Mouse (Mus musculus) kidney, adult 10 weeks (tissue): Measurements from ENCODE around the gene Pramel4. TPM values are rescaled to one million over a fixed set of nuclear protein-coding genes. Genes with fewer than 3 reads are reported as not detected.

Source experiments
- polyA plus RNA-seq: library from polyadenylated mRNA; stranded (reverse); fragments of 350-450 nt; fragmentation: Illumina TruSeq; extraction: RNeasy Lipid Tissue Mini Kit (QIAGEN cat#74804); gene quantifications from one replicate; pipeline ENCODE4 v1.2.3, GENCODE M21; 2014; ENCODE audit warnings: low read depth, low replicate concordance

Gene Pramel4
- not detected for polyA plus RNA-seq

DNA sequence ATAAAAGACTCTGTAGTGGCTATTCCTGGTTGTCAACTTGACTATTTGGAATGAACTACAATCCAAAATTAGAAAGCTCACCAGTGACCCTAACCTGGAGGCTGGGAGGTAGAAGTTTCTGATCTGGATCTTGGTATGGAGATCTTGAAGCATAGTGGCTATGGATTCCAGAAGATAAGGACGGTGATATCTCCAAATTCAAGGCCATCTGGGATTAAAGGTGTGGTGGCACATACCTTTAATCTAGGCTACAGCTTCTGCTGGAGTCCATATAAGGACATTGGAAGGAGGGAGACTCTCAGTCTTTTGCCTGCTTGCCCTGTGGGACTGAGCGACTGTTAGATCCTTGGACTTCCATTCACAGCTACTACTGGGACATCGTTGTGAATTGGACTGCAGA, at the start of gene Pramel4:
Gene Pramel4, plus strand, starts transcription at position 301 of the 400 bp plus-strand sequence.

DNA sequence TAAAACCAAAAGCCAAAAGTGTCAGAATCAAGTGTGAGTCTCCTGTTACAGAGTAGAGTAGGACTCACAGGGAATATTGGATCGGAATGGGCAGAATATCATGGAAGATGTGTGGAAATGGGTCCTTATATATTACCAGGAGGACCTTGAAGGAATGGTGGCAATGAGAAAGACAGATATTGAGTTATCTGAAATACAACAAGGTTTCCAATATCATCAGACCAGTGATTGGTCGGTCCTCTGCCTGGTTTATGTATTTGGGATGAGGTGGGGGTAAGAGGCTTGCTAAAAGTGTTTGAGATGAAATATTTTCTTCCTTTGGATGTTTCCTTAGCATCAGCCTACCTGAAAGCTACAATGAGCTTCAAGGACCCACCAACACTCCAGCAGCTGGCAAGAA, 47.2 kb downstream of the Pramel4 start, which contains the start of gene Gm13102:
Gene Gm13102, plus strand, starts transcription at position 301 of the 400 bp plus-strand sequence.

Other genes with a start within 250 kb of the Pramel4 start
- gene Gm13084, start 243.0 kb upstream of the Pramel4 start, polyA plus RNA-seq, result not detected
- not detected for gene Gm13103, start 212.6 kb upstream of the Pramel4 start, polyA plus RNA-seq
- not detected for gene Pramef6, start 158.7 kb upstream of the Pramel4 start, polyA plus RNA-seq
- gene Pramef25, start 108.1 kb upstream of the Pramel4 start, polyA plus RNA-seq, result not detected
- gene Gm13101, start 92.2 kb upstream of the Pramel4 start, polyA plus RNA-seq, result not detected
- gene Pramef17, start 64.8 kb upstream of the Pramel4 start, polyA plus RNA-seq, result not detected
- not detected for gene Gm13102, start 47.3 kb downstream of the Pramel4 start, polyA plus RNA-seq
- not detected for gene Oog3, start 103.5 kb downstream of the Pramel4 start, polyA plus RNA-seq
- not detected for gene Oog2, start 131.6 kb downstream of the Pramel4 start, polyA plus RNA-seq
- not detected for gene C87977, start 154.2 kb downstream of the Pramel4 start, polyA plus RNA-seq
- not detected for gene Pramel5, start 221.4 kb downstream of the Pramel4 start, polyA plus RNA-seq